Mouse (Mus musculus): ENCODE measurements around the gene Bcl7a. TPM values are rescaled to one million over a fixed set of nuclear protein-coding genes. Genes with fewer than 3 reads are reported as not detected.

The Bcl7a gene
- polyA plus RNA-seq, 1 experiment from 2014 or later, result 4.2 TPM

GRCm38 (mm10) chr5:123326751-123327148, 16.9 kb upstream of the Bcl7a start:
- Histone ChIP-seq H3K9ac (ENCODE audit: low read depth, low read length) (no peak overlapping the region), H3K4me1 (replicated peaks; ENCODE audit: control insufficient read depth, insufficient read depth, low read length) (no peaks in the 10 kb centered on the region), H3K4me3 (ENCODE audit: low read depth, low read length) (no peak overlapping the region), H3K27ac (ENCODE audit: low read depth, low read length) (no peak overlapping the region), H3K4me2 (replicated peaks; ENCODE audit: low read depth) (no peak overlapping the region), H3K9me3 (ENCODE audit: control insufficient read depth) (no peaks in the 10 kb centered on the region), H3K36me3 (ENCODE audit: control insufficient read depth, insufficient read depth) (no peaks in the 10 kb centered on the region), H3K27me3 (replicated peaks; ENCODE audit: control insufficient read depth, insufficient read depth, low read length) (no peaks in the 10 kb centered on the region)
- ATAC-seq, result no peak
- no peak for TF ChIP-seq CTCF (IDR thresholded peaks at IDR 0.05; ENCODE audit: low read depth)
- WGBS, result 73% methylated on average over 9 of the region's 9 CpGs

GRCm38 (mm10) chr5:123327686-123328085, 15.9 kb upstream of the Bcl7a start:
- no peak overlapping the region for H3K27ac ChIP-seq (ENCODE audit: low read depth, low read length)
- H3K4me3 ChIP-seq (ENCODE audit: low read depth, low read length), result no peak overlapping the region
- WGBS, result 82% methylated on average over 8 of the region's 8 CpGs
- no peaks in the 10 kb centered on the region for H3K4me1 ChIP-seq (replicated peaks; ENCODE audit: control insufficient read depth, insufficient read depth, low read length)
- H3K4me2 ChIP-seq (replicated peaks; ENCODE audit: low read depth), result no peak overlapping the region
- no peaks in the 10 kb centered on the region for H3K36me3 ChIP-seq (ENCODE audit: control insufficient read depth, insufficient read depth)
- TF ChIP-seq CTCF (IDR thresholded peaks at IDR 0.05; ENCODE audit: low read depth), result no peak
- no peaks in the 10 kb centered on the region for H3K27me3 ChIP-seq (replicated peaks; ENCODE audit: control insufficient read depth, insufficient read depth, low read length)
- ATAC-seq, result no peak
- no peak overlapping the region for H3K9ac ChIP-seq (ENCODE audit: low read depth, low read length)
- no peaks in the 10 kb centered on the region for H3K9me3 ChIP-seq (ENCODE audit: control insufficient read depth)

DNA sequence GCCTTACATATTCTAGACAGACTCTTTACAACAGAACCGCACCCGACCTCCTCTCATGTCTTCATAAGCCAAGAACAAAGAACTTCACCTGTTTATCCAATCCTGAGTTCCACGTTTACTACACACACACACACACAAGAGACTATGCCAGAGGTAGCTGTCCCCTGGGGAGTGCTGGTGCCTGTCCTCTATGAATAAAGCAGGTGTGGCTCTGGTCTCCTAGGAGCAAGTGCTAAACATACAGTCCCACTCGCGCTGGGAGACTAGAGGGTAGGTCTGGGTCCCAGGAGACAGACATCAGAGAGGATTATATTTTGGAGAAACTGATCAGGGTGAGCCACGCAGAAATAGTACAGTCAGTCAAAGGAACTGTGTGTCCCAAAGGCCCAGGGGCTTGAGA, 10.1 kb upstream of the Bcl7a start:
- Histone ChIP-seq H3K9ac (ENCODE audit: low read depth, low read length) (no peak overlapping the region), H3K4me1 (replicated peaks; ENCODE audit: control insufficient read depth, insufficient read depth, low read length) (no peaks in the 10 kb centered on the region), H3K9me3 (ENCODE audit: control insufficient read depth) (no peaks in the 10 kb centered on the region), H3K4me2 (replicated peaks; ENCODE audit: low read depth) (no peak overlapping the region), H3K4me3 (ENCODE audit: low read depth, low read length) (no peak overlapping the region), H3K27ac (ENCODE audit: low read depth, low read length) (no peak overlapping the region), H3K27me3 (replicated peaks; ENCODE audit: control insufficient read depth, insufficient read depth, low read length) (no peaks in the 10 kb centered on the region), H3K36me3 (ENCODE audit: control insufficient read depth, insufficient read depth) (no peaks in the 10 kb centered on the region)
- no peak for TF ChIP-seq CTCF (IDR thresholded peaks at IDR 0.05; ENCODE audit: low read depth)
- ATAC-seq, result no peak
- 74% methylated on average over 6 of the region's 6 CpGs for WGBS

- Histone ChIP-seq H3K36me3 (ENCODE audit: control insufficient read depth, insufficient read depth) (no peaks in the 10 kb centered on the region), H3K4me3 (ENCODE audit: low read depth, low read length) (no peak overlapping the region), H3K9ac (ENCODE audit: low read depth, low read length) (no peak overlapping the region), H3K27ac (ENCODE audit: low read depth, low read length) (no peak overlapping the region), H3K9me3 (ENCODE audit: control insufficient read depth) (no peaks in the 10 kb centered on the region), H3K4me1 (replicated peaks; ENCODE audit: control insufficient read depth, insufficient read depth, low read length) (no peaks in the 10 kb centered on the region), H3K4me2 (replicated peaks; ENCODE audit: low read depth) (no peak overlapping the region), H3K27me3 (replicated peaks; ENCODE audit: control insufficient read depth, insufficient read depth, low read length) (no peaks in the 10 kb centered on the region)
- no peak for ATAC-seq
- TF ChIP-seq CTCF (IDR thresholded peaks at IDR 0.05; ENCODE audit: low read depth), result no peak
- WGBS, result 68% methylated on average over 4 of the region's 4 CpGs
Observed at GRCm38 (mm10) chr5:123336205-123336961, 7.3 kb upstream of the Bcl7a start.

- no peak overlapping the region for H3K9ac ChIP-seq (ENCODE audit: low read depth, low read length)
- H3K4me2 ChIP-seq (replicated peaks; ENCODE audit: low read depth), result no peak overlapping the region
- no peaks in the 10 kb centered on the region for H3K9me3 ChIP-seq (ENCODE audit: control insufficient read depth)
- ATAC-seq, result no peak
- no peaks in the 10 kb centered on the region for H3K27me3 ChIP-seq (replicated peaks; ENCODE audit: control insufficient read depth, insufficient read depth, low read length)
- no peak overlapping the region for H3K4me3 ChIP-seq (ENCODE audit: low read depth, low read length)
- H3K36me3 ChIP-seq (ENCODE audit: control insufficient read depth, insufficient read depth), result no peaks in the 10 kb centered on the region
- 70% methylated on average over 3 of the region's 3 CpGs for WGBS
- H3K4me1 ChIP-seq (replicated peaks; ENCODE audit: control insufficient read depth, insufficient read depth, low read length), result no peaks in the 10 kb centered on the region
- H3K27ac ChIP-seq (ENCODE audit: low read depth, low read length), result no peak overlapping the region
- TF ChIP-seq CTCF (IDR thresholded peaks at IDR 0.05; ENCODE audit: low read depth), result no peak
Observed at GRCm38 (mm10) chr5:123338463-123338862, 5.2 kb upstream of the Bcl7a start.

DNA sequence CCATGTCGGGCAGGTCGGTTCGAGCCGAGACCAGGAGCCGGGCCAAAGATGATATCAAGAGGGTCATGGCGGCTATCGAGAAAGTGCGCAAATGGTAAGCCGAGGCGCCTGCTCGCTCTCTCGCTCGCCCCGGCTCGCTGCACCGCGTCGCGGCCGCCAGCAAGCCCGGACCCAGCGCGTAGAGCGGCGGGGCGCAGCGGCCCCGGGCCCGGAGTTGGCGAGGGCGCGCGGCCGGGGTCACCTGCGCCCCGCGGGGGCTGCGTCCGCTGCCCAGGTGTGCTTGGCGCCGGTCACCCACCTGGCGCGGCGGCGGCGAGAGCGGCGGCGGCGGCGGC, 961 bp downstream of the Bcl7a start:
- Histone ChIP-seq H3K36me3 (ENCODE audit: control insufficient read depth, insufficient read depth) (no peaks in the 10 kb centered on the region), H3K4me2 (replicated peaks; ENCODE audit: low read depth) (peak overlapping the region; percentile 97), H3K9me3 (ENCODE audit: control insufficient read depth) (no peaks in the 10 kb centered on the region), H3K27ac (ENCODE audit: low read depth, low read length) (peak overlapping the region; percentile 89), H3K4me3 (ENCODE audit: low read depth, low read length) (peak overlapping the region; percentile 91), H3K27me3 (replicated peaks; ENCODE audit: control insufficient read depth, insufficient read depth, low read length) (no peaks in the 10 kb centered on the region), H3K9ac (ENCODE audit: low read depth, low read length) (peak overlapping the region; percentile 83), H3K4me1 (replicated peaks; ENCODE audit: control insufficient read depth, insufficient read depth, low read length) (no peaks in the 10 kb centered on the region)
- no peak for TF ChIP-seq CTCF (IDR thresholded peaks at IDR 0.05; ENCODE audit: low read depth)
- peak; percentile 19 for ATAC-seq
- WGBS, result 0% methylated on average over 40 of the region's 51 CpGs

Measured in intestine, postnatal 0 days (tissue).